18 mouse cellular contexts compared by ENCODE assay signal in the genomic region with DNA sequence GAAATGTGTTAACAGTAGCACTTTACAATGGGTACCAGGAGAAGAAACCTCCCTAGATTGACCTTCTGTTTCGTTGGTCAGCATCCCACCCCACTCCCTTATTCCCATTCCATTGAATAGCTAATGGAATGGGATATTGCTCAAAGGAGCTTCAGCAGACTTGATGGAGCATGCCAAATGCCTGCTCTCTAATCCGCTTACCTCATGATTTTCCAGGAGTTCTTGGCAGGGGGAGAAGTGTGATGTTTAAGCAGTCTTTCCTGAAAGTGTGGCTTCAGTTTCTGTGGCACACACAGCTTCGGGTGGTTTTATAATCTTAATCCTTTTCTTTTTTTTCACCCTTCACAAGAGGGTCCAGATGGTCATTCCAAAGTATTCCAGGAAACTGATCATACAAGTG.
DNase-seq lines count a peak whose midpoint lies in the region; ATAC-seq and TF ChIP-seq lines count a peak whose summit lies in the region.
"Had no signal": no experiment of that assay in that cellular context is flagged by ENCODE, and none has a peak within 500 bp of the region (broad histone marks: within the 10 kb centered on the region; RNA-seq: fewer than 3 reads in every experiment).

No protein-coding gene starts in this region.

- ATAC-seq in frontal cortex, adult (ENCODE audit: low TSS enrichment), result peak; percentile 98
- ATAC-seq in lung, embryonic 14.5 days (ENCODE audit: insufficient read depth), result no peak
- ATAC-seq: Patski had no signal

- H3K27me3 ChIP-seq in lung, embryonic 14.5 days (ENCODE audit: insufficient read depth, low read length), result no peaks in the 10 kb centered on the region
- H3K27me3 ChIP-seq: heart, embryonic 13.5 days; liver, embryonic 15.5 days; neural tube, embryonic 13.5 days had no signal

- no peak overlapping the region for H3K27ac ChIP-seq in lung, embryonic 14.5 days (ENCODE audit: low read depth)
- H3K27ac ChIP-seq: heart, embryonic 13.5 days; liver, embryonic 15.5 days; neural tube, embryonic 13.5 days had no signal

- H3K9me3 ChIP-seq in lung, embryonic 14.5 days (ENCODE audit: low read depth, low read length), result no peaks in the 10 kb centered on the region
- H3K9me3 ChIP-seq: heart, embryonic 13.5 days; liver, embryonic 15.5 days; neural tube, embryonic 13.5 days had no signal

- no peak overlapping the region for H3K9ac ChIP-seq in lung, embryonic 14.5 days
- H3K9ac ChIP-seq: heart, embryonic 13.5 days; liver, embryonic 15.5 days; neural tube, embryonic 13.5 days had no signal

- no peak overlapping the region for H3K4me2 ChIP-seq in lung, embryonic 14.5 days
- H3K4me2 ChIP-seq: heart, embryonic 13.5 days; liver, embryonic 15.5 days; neural tube, embryonic 13.5 days had no signal

- no peaks in the 10 kb centered on the region for H3K36me3 ChIP-seq in lung, embryonic 14.5 days (ENCODE audit: insufficient read depth)
- H3K36me3 ChIP-seq: heart, embryonic 13.5 days; liver, embryonic 15.5 days; neural tube, embryonic 13.5 days had no signal

- intact Hi-C loops in left cerebral cortex, postnatal 25 days (cut with DNase I), result no loop called here

- no peak overlapping the region for H3K4me3 ChIP-seq in lung, embryonic 14.5 days (ENCODE audit: low read depth, low read length)
- H3K4me3 ChIP-seq: heart, embryonic 13.5 days; liver, embryonic 15.5 days; neural tube, embryonic 13.5 days had no signal

- no peak for DNase-seq in frontal cortex, postnatal 10 days (ENCODE audit: low spot score in 2 of 2)
- DNase-seq in lung, embryonic 14.5 days, result peak; percentile 6
- no peak for DNase-seq in lung, postnatal 25 days (ENCODE audit: low spot score)
- DNase-seq in left cerebral cortex, postnatal 25 days (ENCODE audit: low spot score in 2 of 2), result peak; percentile 20 to 69
- DNase-seq in telencephalon, adult 2 months (ENCODE audit: low read depth, low spot score), result peak; percentile 53
- DNase-seq in heart, adult 18-20 months, result no peak
- DNase-seq: adrenal gland, postnatal 36 days; cerebellum, adult 9-11 months; heart, postnatal 36 days; kidney, adult 2 months; kidney, postnatal 14 days; lung, postnatal 10 days; right cerebral cortex, postnatal 4 days had no signal

- no peaks in the 10 kb centered on the region for H3K4me1 ChIP-seq in lung, embryonic 14.5 days (ENCODE audit: insufficient read depth)
- H3K4me1 ChIP-seq: heart, embryonic 13.5 days; liver, embryonic 15.5 days; neural tube, embryonic 13.5 days had no signal

- no peak for TF ChIP-seq CTCF in lung, embryonic 14.5 days (IDR thresholded peaks at IDR 0.05; ENCODE audit: low read depth)

- WGBS in lung, embryonic 14.5 days, result 57% methylated on average over 3 of the region's 3 CpGs

Comparison
In these comparisons a context has a peak if more than half of its experiments do, and no peak if none do; other contexts are left out.
1. DNase-seq: peak in lung, embryonic 14.5 days (single experiment), left cerebral cortex, postnatal 25 days (2 of 2) and telencephalon, adult 2 months (single experiment); none in frontal cortex, postnatal 10 days (0 of 2), lung, postnatal 25 days (single experiment) and heart, adult 18-20 months (0 of 2).